11 mouse cellular contexts compared by ENCODE assay signal in genomic region chr13:99413481-99414351, GRCm38 (mm10).
DNase-seq lines count a peak whose midpoint lies in the region; ATAC-seq and TF ChIP-seq lines count a peak whose summit lies in the region.
"Had no signal": no experiment of that assay in that cellular context is flagged by ENCODE, and none has a peak within 500 bp of the region (broad histone marks: within the 10 kb centered on the region; RNA-seq: fewer than 3 reads in every experiment).

No protein-coding gene starts in this region.

- no peaks in the 10 kb centered on the region for H3K36me3 ChIP-seq in heart, adult 2 months (ENCODE audit: control insufficient read depth, insufficient read depth, low read length)
- peaks cover 42% of the 10 kb centered on the region for H3K36me3 ChIP-seq in midbrain, embryonic 12.5 days
- H3K36me3 ChIP-seq in midbrain, embryonic 16.5 days (ENCODE audit: control insufficient read depth, insufficient read depth, low read length) = no peaks in the 10 kb centered on the region
- H3K36me3 ChIP-seq in hindbrain, embryonic 12.5 days = peaks cover 23% of the 10 kb centered on the region

- no peak overlapping the region for H3K4me3 ChIP-seq in heart, adult 2 months
- H3K4me3 ChIP-seq in midbrain, embryonic 12.5 days = no peak overlapping the region
- no peak overlapping the region for H3K4me3 ChIP-seq in midbrain, embryonic 16.5 days (ENCODE audit: low read depth, low read length)
- no peak overlapping the region for H3K4me3 ChIP-seq in hindbrain, embryonic 12.5 days

- intact Hi-C loops in heart, adult 2 months (cut with DNase I) = loop anchor here (2.0 to 5.0 kb wide), 3 partner anchors 29 to 99 kb away; no protein-coding TSS in a partner anchor

- TF ChIP-seq CTCF in heart, adult 2 months (IDR thresholded peaks at IDR 0.05) = no peak

- WGBS in heart, adult 2 months = 57% methylated on average over 13 of the region's 13 CpGs
- WGBS in midbrain, embryonic 12.5 days = 31% methylated on average over 13 of the region's 13 CpGs
- 33% methylated on average over 13 of the region's 13 CpGs for WGBS in midbrain, embryonic 16.5 days
- 26% methylated on average over 13 of the region's 13 CpGs for WGBS in hindbrain, embryonic 12.5 days

- H3K27ac ChIP-seq in heart, adult 2 months = peak overlapping the region; percentile 90
- H3K27ac ChIP-seq in midbrain, embryonic 12.5 days (replicated peaks) = peak overlapping the region; percentile 36
- H3K27ac ChIP-seq in midbrain, embryonic 16.5 days (ENCODE audit: low read length) = no peak overlapping the region
- peak overlapping the region; percentile 67 for H3K27ac ChIP-seq in hindbrain, embryonic 12.5 days

- peaks cover 9% of the 10 kb centered on the region for H3K4me1 ChIP-seq in heart, adult 2 months (ENCODE audit: control insufficient read depth, insufficient read depth, low read length)
- H3K4me1 ChIP-seq in midbrain, embryonic 12.5 days = peaks cover 35% of the 10 kb centered on the region
- H3K4me1 ChIP-seq in midbrain, embryonic 16.5 days (ENCODE audit: control insufficient read depth, insufficient read depth, low read length) = peaks cover 10% of the 10 kb centered on the region; the same call in 1 of the 2 replicates
- peaks cover 37% of the 10 kb centered on the region for H3K4me1 ChIP-seq in hindbrain, embryonic 12.5 days

- H3K27me3 ChIP-seq in heart, adult 2 months (ENCODE audit: control insufficient read depth, insufficient read depth, low read length) = no peaks in the 10 kb centered on the region
- H3K27me3 ChIP-seq in midbrain, embryonic 12.5 days = no peaks in the 10 kb centered on the region
- no peaks in the 10 kb centered on the region for H3K27me3 ChIP-seq in midbrain, embryonic 16.5 days (ENCODE audit: control insufficient read depth, insufficient read depth, low read depth, low read length)
- no peaks in the 10 kb centered on the region for H3K27me3 ChIP-seq in hindbrain, embryonic 12.5 days

- no peaks in the 10 kb centered on the region for H3K79me2 ChIP-seq in heart, adult 2 months (replicated peaks; ENCODE audit: control insufficient read depth, insufficient read depth, low read length)

- H3K9me3 ChIP-seq in midbrain, embryonic 12.5 days = no peaks in the 10 kb centered on the region
- no peaks in the 10 kb centered on the region for H3K9me3 ChIP-seq in midbrain, embryonic 16.5 days (replicated peaks; ENCODE audit: control insufficient read depth, low read length, poor library complexity, severe bottlenecking)
- no peaks in the 10 kb centered on the region for H3K9me3 ChIP-seq in hindbrain, embryonic 12.5 days (replicated peaks)

- H3K9ac ChIP-seq in heart, adult 2 months (ENCODE audit: low read depth, low read length) = no peak overlapping the region
- no peak overlapping the region; the same call in 1 of the 2 replicates for H3K9ac ChIP-seq in midbrain, embryonic 12.5 days (replicated peaks)
- H3K9ac ChIP-seq in midbrain, embryonic 16.5 days (ENCODE audit: low read depth, low read length) = no peak overlapping the region
- 0 out of 2 replicates have a peak overlapping the region, but pooled peaks have one; percentile 13 for H3K9ac ChIP-seq in hindbrain, embryonic 12.5 days

- DNase-seq in heart, adult 2 months = no peak
- no peak for DNase-seq in heart, adult 11 months
- peak; percentile 40 for DNase-seq in retina, postnatal 1 day
- DNase-seq in ovary, postnatal 10 days (ENCODE audit: low spot score) = no peak
- no peak for DNase-seq in Muller cell, postnatal 12 days (ENCODE audit: inconsistent ontology term)
- DNase-seq: layer of hippocampus, postnatal 36 days; thymus, adult 18-20 months had no signal

- TF ChIP-seq EP300 in heart, adult 2 months (IDR thresholded peaks at IDR 0.05; ENCODE audit: insufficient read depth, low read depth, low read length) = no peak

- no peak overlapping the region for H3K4me2 ChIP-seq in midbrain, embryonic 12.5 days (replicated peaks)
- H3K4me2 ChIP-seq in midbrain, embryonic 16.5 days (ENCODE audit: low read length) = no peak overlapping the region
- no peak overlapping the region for H3K4me2 ChIP-seq in hindbrain, embryonic 12.5 days (replicated peaks)
- H3K4me2 ChIP-seq: heart, embryonic 11.5 days had no signal

- TF ChIP-seq POLR2A in heart, adult 2 months (IDR thresholded peaks at IDR 0.05; ENCODE audit: insufficient read depth, low read depth, low read length) = no peak

- ATAC-seq in midbrain, embryonic 12.5 days (ENCODE audit: low FRiP score, low read depth) = peak; percentile 48; the same call in 1 of the 2 replicates
- ATAC-seq in midbrain, embryonic 16.5 days = no peak
- peak; percentile 65 for ATAC-seq in hindbrain, embryonic 12.5 days (ENCODE audit: low FRiP score)
